Comparison of ENCODE assay signal across 12 mouse cellular contexts in genomic region chr2:91299156-91299555, GRCm38 (mm10). TPM values are rescaled to one million over a fixed set of nuclear protein-coding genes. Genes with fewer than 3 reads are reported as not detected.
DNase-seq lines count a peak whose midpoint lies in the region; ATAC-seq and TF ChIP-seq lines count a peak whose summit lies in the region.
"Had no signal": no experiment of that assay in that cellular context is flagged by ENCODE, and none has a peak within 500 bp of the region (broad histone marks: within the 10 kb centered on the region; RNA-seq: fewer than 3 reads in every experiment).

No protein-coding gene starts in this region.

- H3K4me1 ChIP-seq in heart, embryonic 12.5 days (replicated peaks), result peaks cover 26% of the 10 kb centered on the region
- H3K4me1 ChIP-seq in limb, embryonic 14.5 days (ENCODE audit: control insufficient read depth, insufficient read depth, low read length), result peaks cover 7% of the 10 kb centered on the region
- H3K4me1 ChIP-seq: liver, embryonic 13.5 days had no signal

- no peaks in the 10 kb centered on the region for H3K36me3 ChIP-seq in heart, embryonic 12.5 days
- no peaks in the 10 kb centered on the region for H3K36me3 ChIP-seq in limb, embryonic 14.5 days (ENCODE audit: control insufficient read depth, insufficient read depth, low read length)
- H3K36me3 ChIP-seq: liver, embryonic 13.5 days had no signal

- peak overlapping the region; percentile 31 for H3K27ac ChIP-seq in heart, embryonic 12.5 days (ENCODE audit: poor library complexity, severe bottlenecking)
- H3K27ac ChIP-seq in limb, embryonic 14.5 days (replicated peaks; ENCODE audit: low read depth, low read length), result no peak overlapping the region
- H3K27ac ChIP-seq: liver, embryonic 13.5 days had no signal

- no peak overlapping the region for H3K4me2 ChIP-seq in heart, embryonic 12.5 days
- H3K4me2 ChIP-seq in limb, embryonic 14.5 days (replicated peaks; ENCODE audit: low read depth, low read length, severe bottlenecking), result no peak overlapping the region
- H3K4me2 ChIP-seq: liver, embryonic 13.5 days had no signal

- no peak overlapping the region for H3K4me3 ChIP-seq in heart, embryonic 12.5 days
- H3K4me3 ChIP-seq in limb, embryonic 14.5 days (replicated peaks; ENCODE audit: low read length), result no peak overlapping the region
- H3K4me3 ChIP-seq: liver, embryonic 13.5 days had no signal

- H3K27me3 ChIP-seq in heart, embryonic 12.5 days (replicated peaks), result no peaks in the 10 kb centered on the region
- no peaks in the 10 kb centered on the region for H3K27me3 ChIP-seq in limb, embryonic 14.5 days (ENCODE audit: control insufficient read depth, insufficient read depth, low read length)
- H3K27me3 ChIP-seq: CH12.LX; liver, embryonic 13.5 days had no signal

- WGBS in heart, embryonic 12.5 days, result 33% methylated on average over 3 of the region's 3 CpGs
- 30% methylated on average over 3 of the region's 3 CpGs for WGBS in limb, embryonic 14.5 days

- TF ChIP-seq POLR2A in limb, embryonic 14.5 days (IDR thresholded peaks at IDR 0.05; ENCODE audit: borderline replicate concordance, extremely low read depth, insufficient read depth, insufficient read length), result no peak

- no peak for DNase-seq in heart, adult 9 months (ENCODE audit: low spot score in 2 of 2)
- peak; percentile 97 for DNase-seq in 3T3-L1 (ENCODE audit: low read depth, low spot score)
- DNase-seq in adrenal gland, postnatal 25 days, result peak; percentile 45
- DNase-seq in limb, embryonic 14.5 days (ENCODE audit: low spot score), result peak; percentile 52
- no peak for DNase-seq in thymus, postnatal 14 days
- no peak for DNase-seq in frontal cortex, postnatal 36 days (ENCODE audit: low spot score in 2 of 2)
- DNase-seq in spleen, postnatal 14 days (ENCODE audit: low spot score in 2 of 2), result no peak
- DNase-seq: cerebellum, adult 9-11 months; liver, embryonic 13.5 days; right cerebral cortex, postnatal 4 days had no signal

- peak; percentile 61 for ATAC-seq in heart, embryonic 12.5 days (ENCODE audit: insufficient number of reproducible peaks, low FRiP score)
- ATAC-seq in limb, embryonic 14.5 days (ENCODE audit: low FRiP score, low read depth), result peak; percentile 83

- H3K9ac ChIP-seq in heart, embryonic 12.5 days, result no peak overlapping the region
- H3K9ac ChIP-seq in limb, embryonic 14.5 days (ENCODE audit: low read depth, low read length, severe bottlenecking), result no peak overlapping the region
- H3K9ac ChIP-seq: liver, embryonic 13.5 days had no signal

- no peaks in the 10 kb centered on the region for H3K9me3 ChIP-seq in heart, embryonic 12.5 days (replicated peaks)
- no peaks in the 10 kb centered on the region for H3K9me3 ChIP-seq in limb, embryonic 14.5 days (ENCODE audit: control insufficient read depth, low read length)
- H3K9me3 ChIP-seq: liver, embryonic 13.5 days had no signal

RNA-seq across cellular contexts. Expression of gene Arfgap2, which starts 34.4 kb away (rescaled TPM):
- polyA plus RNA-seq in heart, embryonic 12.5 days (2016; fragmentation: Nextera tagmentation; extraction: Ambion mirVana), result 73.9 and 74.2 TPM in 2 replicates
- total RNA-seq in adrenal gland, postnatal 25 days (2021), result 107 and 108 TPM in 2 replicates
- 58.7 and 59.8 TPM in 2 replicates for polyA plus RNA-seq in limb, embryonic 14.5 days (2012; rRNA removed)
- polyA plus RNA-seq in limb, embryonic 14.5 days (2014; fragmentation: Nextera tagmentation; extraction: Ambion mirVana), result 76.1 and 78.8 TPM in 2 replicates

RNA-seq across cellular contexts. Expression of gene Pacsin3, which starts 43.4 kb away (rescaled TPM):
- polyA plus RNA-seq in heart, embryonic 12.5 days (2016; fragmentation: Nextera tagmentation; extraction: Ambion mirVana), result 30.4 and 31.9 TPM in 2 replicates
- total RNA-seq in adrenal gland, postnatal 25 days (2021), result 134 and 152 TPM in 2 replicates
- 67.8 and 73.8 TPM in 2 replicates for polyA plus RNA-seq in limb, embryonic 14.5 days (2012; rRNA removed)
- 43.2 and 44.7 TPM in 2 replicates for polyA plus RNA-seq in limb, embryonic 14.5 days (2014; fragmentation: Nextera tagmentation; extraction: Ambion mirVana)

Comparison
In these comparisons a context has a peak if more than half of its experiments do, and no peak if none do; other contexts are left out.
1. DNase-seq: peak in 3T3-L1 (single experiment), adrenal gland, postnatal 25 days (single experiment) and limb, embryonic 14.5 days (single experiment); none in heart, adult 9 months (0 of 2), thymus, postnatal 14 days (single experiment), frontal cortex, postnatal 36 days (0 of 2) and spleen, postnatal 14 days (0 of 2).